Mouse (Mus musculus) layer of hippocampus, postnatal 14 days (tissue): ENCODE measurements around the gene Rec8. TPM values are rescaled to one million over a fixed set of nuclear protein-coding genes. Genes with fewer than 3 reads are reported as not detected.
A peak's percentile ranks its signal among the peaks of the same experiment; 100 is the strongest.

ENCODE experiments used
- DNase-seq, 2 experiments: peaks; one replicate each; pipeline ENCODE4 v3.0.0; 2021 to 2022; ENCODE audit warnings: low spot score in 2 of 2, mixed read lengths in 1 of 2
- total RNA-seq, 2 experiments: library from RNA; stranded (reverse); gene quantifications; 2 replicates each; pipeline ENCODE4 v1.2.3; 2021

The Rec8 gene
- total RNA-seq, 2 experiments from 2014 or later, result 2.0 to 2.6 TPM

- no peak for DNase-seq
Measured at GRCm38 (mm10) chr14:55637795-55638194, 20.0 kb downstream of the Rec8 start, which contains the start of gene Gm49378. Gene Gm49378, minus strand, starts transcription at chr14:55637895.

GRCm38 (mm10) chr14:55640816-55641215 lies 23.0 kb downstream of the Rec8 start:
- DNase-seq, result no peak

- DNase-seq, result no peak
Measured at GRCm38 (mm10) chr14:55641291-55641690, 23.5 kb downstream of the Rec8 start.

- no peak for DNase-seq
Measured at GRCm38 (mm10) chr14:55642679-55643059, 24.8 kb downstream of the Rec8 start.

GRCm38 (mm10) chr14:55643060-55643907 lies 25.4 kb downstream of the Rec8 start, which contains the start of gene Tm9sf1:
Gene Tm9sf1, minus strand, starts transcription at chr14:55643806.
- peak; percentile 86 to 95 for DNase-seq

GRCm38 (mm10) chr14:55644261-55644888 lies 26.5 kb downstream of the Rec8 start:
- no peak for DNase-seq

GRCm38 (mm10) chr14:55649884-55650283 lies 32.0 kb downstream of the Rec8 start, which contains the start of gene Tssk4:
Gene Tssk4, plus strand, starts transcription at chr14:55650184.
- no peak for DNase-seq

- no peak for DNase-seq
Measured at GRCm38 (mm10) chr14:55651528-55651927, 33.7 kb downstream of the Rec8 start.

- DNase-seq, result no peak
Measured at GRCm38 (mm10) chr14:55656935-55657334, 39.1 kb downstream of the Rec8 start.

- no peak for DNase-seq
Measured at GRCm38 (mm10) chr14:55658011-55658410, 40.2 kb downstream of the Rec8 start.

- peak; percentile 75 to 82 for DNase-seq
Measured at GRCm38 (mm10) chr14:55659960-55660573, 42.2 kb downstream of the Rec8 start, which contains the start of gene Mdp1. Gene Mdp1, minus strand, starts transcription at chr14:55660508.

- DNase-seq, result no peak
Measured at GRCm38 (mm10) chr14:55660636-55661035, 42.8 kb downstream of the Rec8 start.

GRCm38 (mm10) chr14:55671486-55671832 lies 53.6 kb downstream of the Rec8 start:
- DNase-seq, result peak in 1 of 2 experiments; percentile 61

GRCm38 (mm10) chr14:55671833-55672740 lies 54.2 kb downstream of the Rec8 start, which contains the start of the genes Gmpr2 and Nedd8:
Gene Gmpr2, plus strand, starts transcription at chr14:55671941.
Gene Nedd8, minus strand, starts transcription at chr14:55672124.
- DNase-seq, result peak; percentile 96

GRCm38 (mm10) chr14:55672741-55673060 lies 54.9 kb downstream of the Rec8 start:
- no peak for DNase-seq

Other genes starting within 250 kb of the Rec8 start
- 10 to 100 TPM; 17.0 to 21.9 TPM for gene Dhrs4, start 139.3 kb upstream of the Rec8 start, total RNA-seq
- gene Carmil3, start 127.4 kb upstream of the Rec8 start, total RNA-seq, result 10 to 100 TPM; 68.3 to 97.6 TPM
- gene Cpne6, start 107.6 kb upstream of the Rec8 start, total RNA-seq, result 100 to 1,000 TPM; 544 to 545 TPM
- gene Nrl, start 93.1 kb upstream of the Rec8 start, total RNA-seq, result 1 to 10 TPM; 1.5 to 2.2 TPM
- 10 to 100 TPM; 24.0 to 26.8 TPM for gene Pck2, start 77.8 kb upstream of the Rec8 start, total RNA-seq
- 10 to 100 TPM; 66.9 to 72.3 TPM for gene Dcaf11, start 58.0 kb upstream of the Rec8 start, total RNA-seq
- 1 to 10 TPM in 1 of 2 experiments, under 1 TPM in 1; 0.98 to 1.1 TPM for gene A730061H03Rik, start 57.6 kb upstream of the Rec8 start, total RNA-seq
- gene Fitm1, start 42.4 kb upstream of the Rec8 start, total RNA-seq, result not detected
- gene Psme1, start 39.9 kb upstream of the Rec8 start, total RNA-seq, result 10 to 100 TPM; 59.8 to 64.3 TPM
- gene Emc9, start 32.7 kb upstream of the Rec8 start, total RNA-seq, result 10 to 100 TPM; 39.0 to 42.3 TPM
- 10 to 100 TPM; 48.3 to 51.6 TPM for gene Psme2, start 26.9 kb upstream of the Rec8 start, total RNA-seq
- gene Rnf31, start 26.3 kb upstream of the Rec8 start, total RNA-seq, result 10 to 100 TPM; 34.6 to 37.0 TPM
- gene Irf9, start 14.5 kb upstream of the Rec8 start, total RNA-seq, result 1 to 10 TPM; 8.2 to 8.5 TPM
- 100 to 1,000 TPM; 120 to 145 TPM for gene Ipo4, start 17.9 kb downstream of the Rec8 start, total RNA-seq
- 1 to 10 TPM in 1 of 2 experiments, under 1 TPM in 1; 0.18 to 4.2 TPM for gene Gm49378, start 19.9 kb downstream of the Rec8 start, total RNA-seq
- gene Tm9sf1, start 25.8 kb downstream of the Rec8 start, total RNA-seq, result 10 to 100 TPM; 49.0 to 51.1 TPM
- under 1 TPM; 0.81 to 0.90 TPM for gene Tssk4, start 32.1 kb downstream of the Rec8 start, total RNA-seq
- gene Mdp1, start 42.5 kb downstream of the Rec8 start, total RNA-seq, result 10 to 100 TPM; 46.9 to 47.8 TPM
- 10 to 100 TPM; 27.5 to 27.6 TPM for gene Gmpr2, start 53.9 kb downstream of the Rec8 start, total RNA-seq
- 100 to 1,000 TPM; 298 to 325 TPM for gene Nedd8, start 54.1 kb downstream of the Rec8 start, total RNA-seq
- 10 to 100 TPM; 13.9 to 17.0 TPM for gene Tinf2, start 63.8 kb downstream of the Rec8 start, total RNA-seq
- under 1 TPM in 1 of 2 experiments, not detected in 1; 0.23 TPM for gene Tgm1, start 95.9 kb downstream of the Rec8 start, total RNA-seq
- 10 to 100 TPM; 41.4 to 41.8 TPM for gene Rabggta, start 104.2 kb downstream of the Rec8 start, total RNA-seq
- 100 to 1,000 TPM in 1 of 2 experiments, 10 to 100 TPM in 1; 96.3 to 102 TPM for gene Dhrs1, start 127.7 kb downstream of the Rec8 start, total RNA-seq
- 10 to 100 TPM; 15.7 to 17.3 TPM for gene Nop9, start 127.7 kb downstream of the Rec8 start, total RNA-seq
- gene Cideb, start 140.4 kb downstream of the Rec8 start, total RNA-seq, result 1 to 10 TPM in 1 of 2 experiments, under 1 TPM in 1; 0.43 to 1.3 TPM
- gene Ltb4r2, start 143.4 kb downstream of the Rec8 start, total RNA-seq, result under 1 TPM; 0.30 to 0.38 TPM
- under 1 TPM; 0.46 to 0.55 TPM for gene Ltb4r1, start 147.9 kb downstream of the Rec8 start, total RNA-seq
- gene Adcy4, start 166.1 kb downstream of the Rec8 start, total RNA-seq, result 1 to 10 TPM; 3.9 to 4.2 TPM
- under 1 TPM; 0.37 to 0.43 TPM for gene Ripk3, start 170.8 kb downstream of the Rec8 start, total RNA-seq
- gene Nfatc4, start 205.1 kb downstream of the Rec8 start, total RNA-seq, result 1 to 10 TPM; 3.5 to 4.0 TPM
- gene Nynrin, start 236.0 kb downstream of the Rec8 start, total RNA-seq, result 10 to 100 TPM; 11.3 to 11.4 TPM